In genomic region chr12:28784355-28784754, GRCm38 (mm10) we compare ENCODE assay signal across 9 mouse cellular contexts. TPM values are rescaled to one million over a fixed set of nuclear protein-coding genes. Genes with fewer than 3 reads are reported as not detected.
DNase-seq lines count a peak whose midpoint lies in the region; ATAC-seq lines count a peak whose summit lies in the region.
"Had no signal": no experiment of that assay in that cellular context is flagged by ENCODE, and none has a peak within 500 bp of the region (broad histone marks: within the 10 kb centered on the region; RNA-seq: fewer than 3 reads in every experiment).

No protein-coding gene starts in this region.

- no peak overlapping the region for H3K4me2 ChIP-seq in forebrain, embryonic 12.5 days
- H3K4me2 ChIP-seq in kidney, embryonic 14.5 days (replicated peaks; ENCODE audit: low read depth, low read length), result 0 out of 2 replicates have a peak overlapping the region, but pooled peaks have one; percentile 8
- H3K4me2 ChIP-seq in midbrain, embryonic 14.5 days (ENCODE audit: low read length), result no peak overlapping the region
- H3K4me2 ChIP-seq: embryonic facial prominence, embryonic 15.5 days had no signal

- H3K9me3 ChIP-seq in forebrain, embryonic 12.5 days, result no peaks in the 10 kb centered on the region
- H3K9me3 ChIP-seq in kidney, embryonic 14.5 days (ENCODE audit: control insufficient read depth, low read length), result no peaks in the 10 kb centered on the region
- H3K9me3 ChIP-seq in midbrain, embryonic 14.5 days (ENCODE audit: control insufficient read depth, low read length), result no peaks in the 10 kb centered on the region
- H3K9me3 ChIP-seq: embryonic facial prominence, embryonic 15.5 days had no signal

- H3K4me3 ChIP-seq in forebrain, embryonic 12.5 days (replicated peaks), result no peak overlapping the region
- H3K4me3 ChIP-seq in kidney, embryonic 14.5 days (ENCODE audit: low read length), result no peak overlapping the region
- no peak overlapping the region for H3K4me3 ChIP-seq in midbrain, embryonic 14.5 days (replicated peaks; ENCODE audit: low read depth, low read length)
- H3K4me3 ChIP-seq: embryonic facial prominence, embryonic 15.5 days had no signal

- 36% methylated on average over 4 of the region's 4 CpGs for WGBS in forebrain, embryonic 12.5 days
- 21% methylated on average over 4 of the region's 4 CpGs for WGBS in kidney, embryonic 14.5 days
- 27% methylated on average over 4 of the region's 4 CpGs for WGBS in midbrain, embryonic 14.5 days

- ATAC-seq in forebrain, embryonic 12.5 days (ENCODE audit: low FRiP score), result peak; percentile 41; the same call in 1 of the 2 replicates
- peak; percentile 33; the same call in 1 of the 2 replicates for ATAC-seq in kidney, embryonic 14.5 days (ENCODE audit: low FRiP score, low TSS enrichment)
- ATAC-seq in midbrain, embryonic 14.5 days (ENCODE audit: low FRiP score, low TSS enrichment), result no peak
- ATAC-seq in monocyte, adult 5-6 weeks (replicated peaks; ENCODE audit: insufficient number of reproducible peaks, low FRiP score, low TSS enrichment, poor library complexity, severe bottlenecking), result no peak

- H3K27me3 ChIP-seq in forebrain, embryonic 12.5 days, result no peaks in the 10 kb centered on the region
- no peaks in the 10 kb centered on the region for H3K27me3 ChIP-seq in kidney, embryonic 14.5 days (ENCODE audit: control insufficient read depth, insufficient read depth, low read length)
- H3K27me3 ChIP-seq in midbrain, embryonic 14.5 days (ENCODE audit: control insufficient read depth, insufficient read depth, low read length), result no peaks in the 10 kb centered on the region
- H3K27me3 ChIP-seq: embryonic facial prominence, embryonic 15.5 days had no signal

- H3K9ac ChIP-seq in forebrain, embryonic 12.5 days, result no peak overlapping the region
- no peak overlapping the region for H3K9ac ChIP-seq in kidney, embryonic 14.5 days (ENCODE audit: low read depth, low read length)
- no peak overlapping the region for H3K9ac ChIP-seq in midbrain, embryonic 14.5 days (replicated peaks; ENCODE audit: low read length)
- H3K9ac ChIP-seq: embryonic facial prominence, embryonic 15.5 days had no signal

- DNase-seq in adrenal gland, adult (ENCODE audit: inconsistent age in 2 of 2, low spot score in 1 of 2), result peak; percentile 47 to 63
- no peak for DNase-seq in adrenal gland, adult 8-10 months
- DNase-seq in lung, postnatal 10 days, result peak; percentile 24
- no peak for DNase-seq in lung, adult 18-20 months
- DNase-seq in midbrain, embryonic 14.5 days, result peak; percentile 26

- no peak overlapping the region for H3K27ac ChIP-seq in forebrain, embryonic 12.5 days
- H3K27ac ChIP-seq in kidney, embryonic 14.5 days (ENCODE audit: low read depth, low read length), result peak overlapping the region; percentile 85
- peak overlapping the region; percentile 33; the same call in 1 of the 2 replicates for H3K27ac ChIP-seq in midbrain, embryonic 14.5 days (replicated peaks; ENCODE audit: low read depth, low read length)
- H3K27ac ChIP-seq: embryonic facial prominence, embryonic 15.5 days had no signal

- peaks cover 33% of the 10 kb centered on the region for H3K4me1 ChIP-seq in forebrain, embryonic 12.5 days
- peaks cover 35% of the 10 kb centered on the region for H3K4me1 ChIP-seq in kidney, embryonic 14.5 days (ENCODE audit: control insufficient read depth, insufficient read depth, low read length)
- H3K4me1 ChIP-seq in midbrain, embryonic 14.5 days (ENCODE audit: control insufficient read depth, insufficient read depth, low read length), result peaks cover 14% of the 10 kb centered on the region
- H3K4me1 ChIP-seq: embryonic facial prominence, embryonic 15.5 days had no signal

- no peaks in the 10 kb centered on the region for H3K36me3 ChIP-seq in forebrain, embryonic 12.5 days (replicated peaks)
- no peaks in the 10 kb centered on the region for H3K36me3 ChIP-seq in kidney, embryonic 14.5 days (ENCODE audit: control insufficient read depth, insufficient read depth, low read length)
- no peaks in the 10 kb centered on the region for H3K36me3 ChIP-seq in midbrain, embryonic 14.5 days (ENCODE audit: control insufficient read depth, insufficient read depth, low read length)
- H3K36me3 ChIP-seq: embryonic facial prominence, embryonic 15.5 days had no signal

RNA-seq across cellular contexts. Expression of gene Eipr1, which starts 32.8 kb away (rescaled TPM):
- 10 to 100 TPM; 25.6 to 27.2 (median 26.4) TPM for total RNA-seq in adrenal gland, adult 8-10 months (2022)
- polyA plus RNA-seq in forebrain, embryonic 12.5 days (2016; fragmentation: Nextera tagmentation; extraction: Ambion mirVana), result 43.0 and 45.8 TPM in 2 replicates
- 33.4 and 36.1 TPM in 2 replicates for polyA plus RNA-seq in kidney, embryonic 14.5 days (2014; fragmentation: Nextera tagmentation; extraction: Ambion mirVana)
- polyA plus RNA-seq in midbrain, embryonic 14.5 days (2014; fragmentation: Nextera tagmentation; extraction: Ambion mirVana), result 77.0 and 80.4 TPM in 2 replicates
- 16.4 to 40.7 TPM (median 25.3 TPM) in 3 replicates for total RNA-seq in monocyte, adult 5-6 weeks (2017)

RNA-seq across cellular contexts. Expression of gene Trappc12, which starts 34.1 kb away (rescaled TPM):
- total RNA-seq in adrenal gland, adult 8-10 months (2022), result 10 to 100 TPM; 41.7 to 51.0 (median 46.9) TPM
- 40.4 and 41.5 TPM in 2 replicates for polyA plus RNA-seq in forebrain, embryonic 12.5 days (2016; fragmentation: Nextera tagmentation; extraction: Ambion mirVana)
- 27.4 and 43.9 TPM in 2 replicates for polyA plus RNA-seq in kidney, embryonic 14.5 days (2014; fragmentation: Nextera tagmentation; extraction: Ambion mirVana)
- 43.3 and 49.8 TPM in 2 replicates for polyA plus RNA-seq in midbrain, embryonic 14.5 days (2014; fragmentation: Nextera tagmentation; extraction: Ambion mirVana)
- 31.9 to 49.2 TPM (median 37.4 TPM) in 3 replicates for total RNA-seq in monocyte, adult 5-6 weeks (2017)

Comparison
In these comparisons a context has a peak if more than half of its experiments do, and no peak if none do; other contexts are left out.
1. DNase-seq: peak in adrenal gland, adult (2 of 2), lung, postnatal 10 days (single experiment) and midbrain, embryonic 14.5 days (single experiment); none in adrenal gland, adult 8-10 months (single experiment) and lung, adult 18-20 months (0 of 2).
2. ATAC-seq: peak in forebrain, embryonic 12.5 days (single experiment) and kidney, embryonic 14.5 days (single experiment); none in midbrain, embryonic 14.5 days (single experiment) and monocyte, adult 5-6 weeks (single experiment).